Mouse (Mus musculus) urinary bladder, postnatal 10 days (tissue): ENCODE measurements at regions not wholly inside any gene's neighbourhood (a gene's known extent, or its start where the extent isn't known, plus 50 kb on each side); places are given as distances from the start of the nearest gene placed in this dataset.
"Not testable (repeated sequence)": the region's sequence is repeated elsewhere in the genome, so short reads cannot be mapped to it uniquely, and the experiment has no call there.

ENCODE experiments used
- DNase-seq: peaks from one replicate; pipeline ENCODE4 v3.0.0; 2022; ENCODE audit warnings: low spot score

DNA sequence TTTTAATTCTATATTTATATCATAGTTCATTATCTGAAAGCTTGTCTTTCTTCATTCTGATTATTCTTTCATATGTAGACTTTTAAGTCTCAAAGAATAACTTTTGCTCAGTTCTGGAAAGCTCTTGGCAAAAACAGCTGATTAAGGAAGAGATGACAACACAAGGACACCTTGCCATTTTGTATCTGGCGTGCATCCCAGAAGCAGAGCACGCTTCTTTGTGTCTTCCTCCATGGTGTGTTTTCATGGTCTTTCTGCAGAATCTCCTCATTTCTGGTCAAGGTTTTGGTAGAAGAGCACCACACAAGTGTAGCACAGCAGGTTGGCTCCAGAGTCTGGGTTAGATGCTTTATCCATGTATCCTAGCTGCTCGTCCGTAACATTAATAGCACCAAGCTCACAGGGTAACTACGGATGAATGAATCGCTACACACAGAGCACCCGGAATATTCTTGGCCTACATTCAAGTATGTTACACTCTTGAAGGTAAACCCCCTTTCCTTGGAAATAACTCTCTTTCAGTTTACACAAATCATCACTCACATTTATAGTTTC is 148.9 kb upstream of the Ddhd1 start:
- DNase-seq = no peak

DNA sequence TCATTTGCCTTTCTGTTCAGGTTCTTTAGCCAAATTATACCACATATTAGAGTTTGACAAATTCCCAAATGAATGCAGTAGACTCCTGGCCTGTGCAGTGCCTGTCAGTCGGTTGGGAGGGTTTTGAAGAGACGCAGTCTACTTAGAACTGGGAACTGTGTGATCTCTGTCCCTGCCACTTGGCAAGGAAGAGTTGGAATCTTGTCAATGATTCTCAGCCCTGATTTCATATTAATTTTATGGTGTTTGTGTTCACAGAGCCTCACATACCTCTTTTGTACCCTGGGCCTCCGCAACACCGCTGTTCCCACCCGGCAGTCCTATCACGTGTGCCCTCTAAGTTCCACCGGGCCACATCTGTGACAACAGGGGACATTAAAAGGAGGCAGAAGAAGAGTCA is 149.8 kb upstream of the Ddhd1 start:
- no peak for DNase-seq

DNA sequence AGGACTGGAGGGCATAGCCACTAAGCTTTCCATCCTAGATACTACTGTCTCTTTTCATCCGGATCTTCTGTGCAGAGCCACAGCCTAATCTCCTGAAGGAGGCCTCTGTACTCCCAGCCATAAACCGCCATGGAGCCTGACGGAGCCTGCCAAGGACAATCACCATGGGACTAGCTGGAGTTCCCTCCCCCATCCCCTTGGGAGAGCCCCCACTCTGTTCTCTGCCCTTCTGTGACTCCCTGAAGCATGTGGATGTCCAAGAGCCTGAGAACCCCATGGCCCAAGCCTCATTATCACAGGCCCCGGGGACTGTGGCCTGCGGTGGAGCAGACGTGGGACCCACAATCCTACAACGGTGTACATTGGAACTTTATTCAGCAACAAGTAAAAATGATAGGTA is 151.5 kb upstream of the Ddhd1 start:
- no peak for DNase-seq

DNA sequence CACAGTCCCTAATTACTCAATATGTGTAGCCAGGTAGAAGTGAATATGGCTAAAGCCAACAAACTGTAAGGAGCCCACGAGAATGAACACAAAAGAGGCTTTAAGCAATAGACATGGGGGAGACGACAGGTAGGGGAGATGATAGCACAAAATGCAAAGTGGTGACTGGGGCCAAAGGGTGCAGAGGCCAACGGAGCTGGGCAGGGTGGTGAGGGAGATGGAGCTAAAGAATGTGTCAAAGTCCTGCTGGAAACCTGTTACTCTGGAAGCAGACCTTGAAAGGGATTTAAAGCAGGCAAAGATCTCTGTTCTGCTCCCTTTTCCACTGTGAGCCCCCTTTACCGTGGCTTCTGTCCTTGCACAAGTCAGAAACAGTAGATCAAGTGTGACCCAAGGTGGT is 152.2 kb upstream of the Ddhd1 start:
- no peak for DNase-seq

DNA sequence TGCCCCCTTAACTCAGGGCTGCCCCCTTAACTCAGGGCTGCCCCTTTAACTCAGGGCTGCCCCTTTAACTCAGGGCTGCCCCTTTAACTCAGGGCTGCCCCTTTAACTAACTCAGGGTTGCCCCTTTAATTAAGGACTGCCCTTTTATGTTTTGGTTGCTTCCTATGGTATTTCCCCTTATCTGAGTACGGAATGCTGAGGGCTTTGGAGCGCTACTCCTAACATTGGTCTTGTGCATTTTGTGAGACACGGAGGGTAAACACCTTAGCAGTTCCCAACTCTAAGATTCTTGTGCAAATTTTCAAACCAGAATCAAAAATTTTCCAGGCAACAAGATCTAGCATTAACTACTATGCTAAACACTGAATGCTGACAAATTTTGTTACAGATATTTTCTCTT is 152.7 kb upstream of the Ddhd1 start:
- no peak for DNase-seq

DNA sequence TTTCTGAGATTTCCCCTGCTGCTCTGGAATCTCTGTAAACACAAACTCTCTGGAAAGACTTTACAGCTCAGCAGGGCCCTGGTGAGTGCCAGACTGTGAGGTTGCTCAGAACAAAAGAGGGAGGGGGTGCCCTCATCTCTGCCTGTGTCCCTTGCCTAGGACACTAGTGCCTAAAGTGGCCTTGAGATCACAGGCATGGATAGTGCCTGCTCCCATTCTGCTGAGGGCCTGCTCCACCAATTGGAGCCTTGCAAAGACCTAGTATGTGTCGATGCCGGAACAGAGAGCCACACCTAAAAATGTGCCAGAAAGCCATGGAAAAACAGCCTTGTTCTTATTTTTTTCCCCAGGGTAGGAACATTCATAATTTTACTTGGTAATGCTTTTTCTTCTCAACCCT is 157.7 kb upstream of the Ddhd1 start:
- no peak for DNase-seq

DNA sequence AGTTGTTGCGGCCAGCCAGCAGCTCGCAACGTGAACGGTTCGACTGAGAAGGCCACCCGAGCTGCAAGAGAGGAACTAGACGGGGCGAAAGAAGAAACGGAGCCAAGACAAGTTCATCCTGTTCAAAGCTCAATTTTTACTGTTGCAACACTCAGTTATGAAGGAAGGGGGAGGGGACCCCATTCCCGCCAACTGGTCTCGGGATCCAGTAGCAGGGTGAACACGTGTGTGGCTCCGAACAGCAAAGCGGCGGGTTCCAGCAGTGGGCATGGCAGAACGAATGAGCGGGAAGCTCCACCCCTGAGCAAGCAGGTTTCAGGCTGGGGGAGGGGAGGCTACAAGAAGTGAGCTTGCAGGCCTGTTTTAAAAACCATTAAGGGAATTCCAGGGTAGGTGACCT is 158.7 kb upstream of the Ddhd1 start:
- DNase-seq = not testable (repeated sequence)

DNA sequence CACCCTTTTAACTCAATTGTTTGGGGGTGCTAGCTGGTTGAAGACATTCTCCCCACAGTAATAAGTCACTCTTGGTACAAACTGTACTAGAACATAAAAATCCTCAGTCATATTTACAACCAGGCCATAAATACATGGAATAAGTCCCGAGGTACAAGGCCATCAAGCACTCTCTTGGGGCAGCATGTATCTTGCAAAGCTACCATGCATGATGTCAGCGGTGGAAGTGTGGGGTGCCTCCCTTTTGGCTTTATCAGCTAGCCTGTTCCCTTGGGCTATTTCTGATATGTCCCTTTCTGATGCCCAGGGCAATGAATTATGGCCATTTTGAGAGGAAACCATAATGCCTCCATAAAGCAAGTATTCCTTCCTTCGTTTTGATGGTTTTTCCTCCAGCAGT is 159.8 kb upstream of the Ddhd1 start:
- no peak for DNase-seq

DNA sequence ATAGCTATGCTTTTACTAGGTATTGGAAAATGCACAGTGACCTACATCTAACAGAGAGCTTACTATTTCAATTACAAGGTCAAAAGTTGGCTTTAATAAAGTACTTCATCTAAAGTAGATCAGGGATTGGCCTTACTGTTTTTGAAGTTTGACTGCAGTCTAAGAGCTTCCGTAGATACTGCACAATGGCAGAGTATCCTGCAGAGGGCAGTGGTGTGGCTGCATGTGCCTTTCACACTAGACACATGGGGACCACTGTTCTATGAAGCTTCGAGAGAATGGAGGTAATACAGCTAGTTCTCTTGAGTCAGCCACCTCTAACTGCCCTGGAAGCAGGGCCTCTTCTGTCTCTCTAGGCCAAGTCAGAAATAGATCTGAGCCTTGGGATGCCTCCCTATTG is 166.7 kb upstream of the Ddhd1 start:
- no peak for DNase-seq

DNA sequence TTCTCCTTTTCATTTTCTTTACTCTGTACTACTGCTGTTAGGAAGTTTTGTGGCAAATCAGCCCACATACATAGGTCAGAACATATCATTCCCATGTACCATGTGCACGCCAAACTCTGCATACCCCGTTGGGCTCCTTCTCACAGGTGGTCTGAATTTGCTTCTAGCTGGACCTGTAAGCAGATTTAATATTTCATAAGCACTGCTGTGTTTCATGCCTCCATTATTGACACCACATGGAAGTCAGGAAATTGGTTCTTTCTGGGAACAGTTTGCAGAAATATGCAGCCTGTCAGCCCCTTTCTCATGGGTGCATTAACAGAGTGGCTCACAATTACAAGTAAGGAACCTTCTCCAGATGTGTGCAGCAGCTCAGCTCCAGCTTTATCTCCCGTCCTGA is 168.1 kb upstream of the Ddhd1 start:
- no peak for DNase-seq

DNA sequence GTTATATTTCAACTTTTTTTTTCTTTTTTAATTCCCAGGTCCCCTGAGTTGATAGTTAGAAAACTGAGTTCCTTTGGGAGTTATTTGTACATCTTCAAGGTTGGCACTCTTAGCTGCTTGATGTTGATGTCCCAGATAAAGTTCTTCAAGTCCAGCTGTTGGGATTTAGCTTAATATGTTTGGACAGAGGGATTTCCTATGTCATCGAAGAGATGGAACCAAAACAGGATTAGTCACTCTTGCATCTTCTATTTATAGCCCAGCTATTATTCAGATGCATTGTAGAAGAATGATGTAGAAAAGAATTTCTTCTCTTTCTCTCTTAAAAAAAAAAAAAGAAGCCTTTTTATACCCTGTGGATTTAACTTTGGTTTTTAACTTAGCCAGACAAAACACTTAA is 169.2 kb upstream of the Ddhd1 start:
- no peak for DNase-seq

DNA sequence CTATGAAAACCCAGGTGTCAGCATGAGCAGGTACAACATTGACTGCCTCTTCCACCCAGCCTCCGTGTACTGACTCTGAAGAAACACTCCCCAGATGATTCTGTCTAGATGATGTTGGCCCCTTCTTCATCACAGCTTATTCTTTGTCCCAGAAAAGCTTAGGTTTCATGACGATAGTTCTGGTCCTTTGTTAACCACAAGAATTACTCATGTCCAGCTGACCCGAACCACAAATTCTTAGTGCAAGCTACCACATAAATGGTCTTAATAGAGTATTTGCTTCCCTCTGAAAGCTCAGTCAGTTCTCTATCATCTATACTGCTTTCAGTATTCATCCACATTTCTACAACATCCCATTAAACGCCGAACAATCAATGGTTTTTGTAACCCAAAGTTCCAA is 172.5 kb upstream of the Ddhd1 start:
- no peak for DNase-seq

DNA sequence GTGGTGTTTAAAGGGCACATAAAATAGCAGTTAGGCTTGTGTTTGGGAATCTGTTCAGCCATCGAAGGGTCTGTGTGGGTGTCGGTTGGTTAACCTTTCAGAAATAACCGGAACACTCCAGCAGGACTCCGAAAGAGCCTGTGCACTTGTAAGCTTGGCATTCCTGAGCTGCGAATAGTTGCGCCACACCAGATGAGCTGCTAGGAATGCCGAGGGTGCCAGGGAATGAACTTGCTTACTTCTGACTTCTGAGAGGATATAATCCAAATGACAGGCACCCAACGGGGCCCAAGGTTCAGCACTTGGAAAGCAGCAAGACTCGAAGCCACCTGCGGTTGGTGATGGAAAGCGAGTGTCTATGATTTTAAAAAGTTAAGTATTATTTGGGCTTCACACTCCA is 179.1 kb upstream of the Ddhd1 start:
- no peak for DNase-seq

DNA sequence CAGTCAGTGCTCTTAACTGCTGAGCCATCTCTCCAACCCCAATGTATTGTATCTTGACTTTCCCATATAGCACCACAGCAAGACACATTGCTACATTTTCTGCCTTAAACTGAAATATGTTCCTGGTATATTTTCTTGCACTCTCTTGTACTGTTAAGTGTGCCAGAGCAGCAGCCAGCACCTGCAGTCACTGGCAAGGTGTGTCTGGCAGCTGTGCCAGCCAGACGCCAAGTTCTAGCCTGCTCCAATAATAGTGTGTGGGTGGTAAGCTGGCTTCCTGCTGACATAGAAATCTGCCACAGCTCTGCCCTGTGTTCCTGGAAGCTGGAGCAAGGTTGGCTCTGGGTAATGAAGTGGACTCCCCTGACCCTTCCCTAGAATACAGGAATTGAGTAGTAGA is 185.9 kb upstream of the Ddhd1 start:
- DNase-seq = no peak

DNA sequence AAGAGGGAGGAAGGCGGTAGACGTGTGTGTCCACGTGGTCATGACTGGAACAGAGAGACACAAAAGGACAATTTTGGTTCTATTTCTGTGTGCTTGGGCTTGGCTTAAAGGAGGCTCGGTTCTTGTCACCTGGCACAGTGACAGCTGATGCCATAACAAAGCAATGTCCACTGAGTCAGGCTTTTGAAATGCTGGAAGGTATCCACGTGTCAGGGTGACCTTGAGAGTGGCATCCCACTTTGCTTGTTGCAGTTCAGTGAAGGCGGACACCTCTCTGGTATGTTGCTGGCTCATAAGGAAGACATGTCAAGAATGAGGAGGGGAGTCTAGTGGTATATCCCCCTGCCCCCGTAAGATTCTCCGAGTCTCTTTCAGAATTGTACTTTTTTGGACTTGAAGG is 192.6 kb upstream of the Ddhd1 start:
- no peak for DNase-seq

DNA sequence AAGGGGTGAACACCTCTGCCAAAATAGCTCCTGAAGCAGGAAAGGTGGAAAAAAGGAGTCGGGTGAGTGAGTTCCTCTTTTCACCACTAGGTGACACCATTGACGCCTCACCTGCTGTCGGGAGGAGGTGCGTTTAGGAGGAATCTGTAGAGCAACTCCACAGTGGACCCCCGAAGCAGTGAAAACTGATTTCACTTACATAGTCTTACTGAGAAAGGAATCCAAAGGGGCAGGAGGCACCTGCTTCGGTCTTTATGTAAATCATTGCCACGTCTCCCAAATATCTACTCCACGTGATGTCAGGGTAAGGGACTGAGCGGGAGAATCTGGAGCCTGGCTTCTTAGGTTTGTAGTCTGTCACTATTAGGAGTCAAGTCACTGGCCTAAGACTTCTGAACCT is 220.5 kb upstream of the Ddhd1 start:
- no peak for DNase-seq

DNA sequence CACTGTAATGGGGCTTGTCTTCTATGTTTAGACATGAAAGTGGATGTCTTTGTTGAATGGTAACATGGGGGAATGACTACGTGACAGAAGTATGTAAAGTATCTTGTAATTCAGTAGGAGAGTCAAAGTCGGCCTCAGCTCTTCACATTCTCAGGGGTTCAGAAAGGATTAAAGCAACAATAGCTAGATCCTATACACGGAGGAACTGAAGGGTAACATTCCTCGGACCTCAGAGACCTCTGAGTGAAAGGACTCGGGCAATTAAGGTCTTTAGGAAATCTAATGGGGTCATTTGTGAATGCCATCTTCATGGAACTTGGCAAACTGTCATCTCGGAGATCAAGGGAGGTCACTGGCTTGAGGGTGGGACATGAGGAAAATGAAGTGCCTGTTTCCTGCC is 262.8 kb upstream of the Ddhd1 start:
- no peak for DNase-seq

DNA sequence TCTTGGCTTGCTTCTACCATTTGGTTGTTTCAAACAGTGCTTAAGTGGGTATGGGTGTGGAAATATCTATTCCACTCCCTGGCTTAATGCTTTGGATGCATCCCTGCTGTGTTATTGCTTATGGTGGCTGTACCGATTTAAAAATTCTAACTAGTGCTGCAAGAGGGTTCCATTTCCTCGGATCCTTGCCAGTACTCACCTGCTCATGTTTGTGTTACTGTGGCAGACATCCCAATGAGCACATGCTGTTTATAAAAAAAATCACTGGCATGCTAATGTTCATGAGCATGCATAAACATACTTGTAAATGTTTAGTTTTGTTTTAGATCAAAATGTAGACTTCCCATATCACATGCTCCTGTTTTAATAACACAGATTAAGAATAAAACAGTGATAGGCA is 285.6 kb upstream of the Ddhd1 start:
- no peak for DNase-seq

DNA sequence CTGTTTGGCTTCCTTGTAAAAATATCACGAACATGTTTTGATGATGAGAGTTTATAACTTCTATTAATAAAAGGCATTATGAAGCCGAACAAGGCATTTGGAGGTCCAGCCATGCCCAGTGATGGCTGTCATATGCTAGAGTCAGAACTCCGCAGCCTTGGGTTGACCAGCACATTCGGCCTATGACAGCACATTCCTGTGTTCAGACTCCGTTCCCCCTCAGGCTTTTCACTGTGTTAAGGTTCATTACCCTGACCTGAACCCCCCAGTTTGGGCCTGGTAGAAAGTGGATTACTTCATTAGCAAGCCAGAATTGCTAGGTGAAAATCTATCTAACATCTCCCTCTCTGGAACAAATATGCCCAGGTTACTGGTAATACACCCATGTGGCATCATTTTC is 286.2 kb upstream of the Ddhd1 start:
- DNase-seq = no peak

DNA sequence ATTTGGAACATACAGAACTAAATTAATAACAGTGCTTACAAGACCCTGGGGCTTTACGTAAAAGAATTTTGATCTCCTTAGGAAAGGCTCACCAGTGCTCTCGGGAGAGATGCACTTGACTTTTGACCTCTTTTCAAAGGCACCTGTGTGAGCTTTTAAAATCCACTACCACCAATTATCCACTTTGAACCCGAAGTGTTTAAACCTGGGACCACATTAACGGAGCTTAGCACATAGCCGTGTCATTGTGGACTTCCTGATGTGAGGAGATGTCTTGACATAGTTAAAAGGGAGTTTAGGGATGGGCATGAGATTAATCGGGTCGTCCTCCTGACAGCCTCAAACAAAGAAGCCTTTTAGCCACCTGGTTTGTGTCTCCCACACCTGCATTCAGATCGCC is 286.6 kb upstream of the Ddhd1 start:
- DNase-seq = no peak

DNA sequence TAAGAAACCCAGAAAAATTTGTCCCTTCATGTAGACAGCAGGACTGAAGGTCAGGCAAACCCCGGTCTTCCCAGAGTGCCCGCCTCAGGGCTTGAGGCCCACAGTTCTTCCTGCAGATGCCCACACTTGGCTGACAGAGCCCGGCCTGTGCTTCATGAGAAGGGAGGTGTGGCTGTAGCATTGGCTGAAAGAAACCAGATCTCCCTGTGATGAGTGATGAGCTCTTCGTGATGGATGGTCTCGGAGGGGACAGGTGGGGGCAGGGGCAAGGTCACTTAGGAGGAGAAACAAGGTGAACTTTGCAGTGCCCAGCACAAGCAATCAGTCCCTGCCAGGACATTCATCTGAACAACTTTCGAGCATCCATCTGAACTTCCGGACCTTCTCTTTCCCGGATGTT is 298.7 kb upstream of the Ddhd1 start:
- no peak for DNase-seq

DNA sequence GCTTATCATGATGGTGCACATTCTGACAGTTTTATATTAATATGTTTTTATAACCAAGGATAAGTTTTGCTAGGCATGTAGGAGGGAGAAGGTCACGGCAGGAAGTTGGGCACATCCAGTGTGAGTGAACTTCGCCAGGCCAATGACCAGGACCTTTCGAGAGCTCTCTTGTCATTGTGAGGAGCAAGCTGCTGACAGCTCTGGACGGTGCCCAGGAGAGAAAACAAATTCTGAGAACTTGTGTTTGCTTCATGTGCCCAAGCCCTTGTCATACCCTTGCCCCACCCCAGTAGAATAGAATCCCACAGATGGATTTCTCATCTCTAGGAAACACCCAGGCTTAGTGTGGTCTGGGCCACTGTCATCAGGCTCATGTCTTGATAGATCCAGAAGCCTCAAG is 304.5 kb upstream of the Ddhd1 start:
- DNase-seq = no peak

DNA sequence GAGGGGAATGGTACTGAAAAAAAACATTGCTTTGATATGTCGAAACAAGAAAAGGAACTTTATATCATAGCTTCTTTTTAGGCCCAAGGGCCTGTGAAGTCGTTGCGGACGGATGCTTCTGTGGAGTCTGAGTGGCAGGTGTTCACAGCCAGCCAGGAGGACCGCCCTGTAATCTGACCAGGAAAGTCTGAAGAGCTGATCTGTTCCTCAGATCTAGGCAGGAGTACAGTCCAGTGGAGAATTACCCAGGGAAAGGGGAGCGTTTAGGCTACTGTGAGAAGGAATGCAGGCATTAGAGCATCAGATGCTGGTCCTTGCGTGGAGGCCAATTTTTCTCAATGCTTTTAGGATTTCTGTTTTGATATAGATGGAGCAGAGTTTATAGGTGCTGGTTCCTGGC is 306.1 kb upstream of the Ddhd1 start:
- DNase-seq = no peak

DNA sequence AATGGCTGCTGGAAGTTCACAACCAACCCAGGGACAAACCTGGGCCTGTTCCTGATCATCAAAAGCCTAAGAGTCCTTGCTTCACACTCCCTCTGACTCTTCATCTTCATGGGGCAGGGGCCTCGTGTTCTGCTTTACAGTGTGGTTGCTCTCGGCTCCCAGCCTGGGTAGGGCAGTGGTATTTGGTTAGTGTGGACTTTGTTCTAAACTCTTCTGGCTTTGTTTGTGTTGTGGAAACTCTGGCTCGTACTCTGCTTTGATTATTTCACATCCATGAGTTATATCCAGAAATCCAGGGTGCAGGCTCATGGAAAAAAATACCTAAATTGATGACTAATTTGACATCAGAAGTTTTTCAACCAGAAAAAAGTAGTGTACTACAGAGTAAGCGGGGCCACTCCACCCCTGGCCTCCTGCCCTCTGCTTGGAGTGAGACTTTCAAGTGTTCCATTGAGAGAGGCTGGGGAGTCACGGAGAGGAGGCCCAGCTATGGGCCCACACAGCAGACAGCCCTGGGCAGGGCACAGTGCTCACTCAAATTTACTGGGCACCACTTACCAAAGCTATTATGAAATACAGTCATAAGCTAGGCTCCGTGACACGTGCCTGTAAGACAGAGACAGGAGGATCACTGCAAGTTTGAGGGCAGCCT is 325.4 kb upstream of the Ddhd1 start:
- DNase-seq = no peak
